Mouse (Mus musculus) myocyte (in vitro differentiated cells): ENCODE measurements around the gene Bnip3.

Source experiments
- CEBPB ChIP-seq: IDR thresholded peaks from 2 replicates; pipeline ENCODE4 v1.6.1; 2011; ENCODE audit warnings: mild to moderate bottlenecking, moderate library complexity; ENCODE audit not compliant: poor library complexity, insufficient read depth, severe bottlenecking
- E2F4 ChIP-seq: IDR thresholded peaks from one replicate; pipeline ENCODE4 v1.6.1; 2011; ENCODE audit warnings: mild to moderate bottlenecking, control low read depth, moderate library complexity; ENCODE audit not compliant: insufficient read depth
- MAX ChIP-seq: IDR thresholded peaks from one replicate; pipeline ENCODE4 v1.6.1; 2011; ENCODE audit warnings: low read depth, mild to moderate bottlenecking, control low read depth
- MYOD1 ChIP-seq, 3 experiments: IDR thresholded peaks; one replicate each; pipeline ENCODE4 v1.6.1; 2011; ENCODE audit warnings: control low read depth in 2 of 3, low read depth in 2 of 3, mild to moderate bottlenecking in 2 of 3, moderate library complexity in 1 of 3; ENCODE audit not compliant: insufficient read length in 2 of 3, control insufficient read depth in 1 of 3
- MYOG ChIP-seq, 3 experiments: IDR thresholded peaks; one replicate each; pipeline ENCODE4 v1.6.1; 2011; ENCODE audit warnings: control low read depth in 2 of 3, low read depth in 2 of 3, mild to moderate bottlenecking in 2 of 3; ENCODE audit not compliant: insufficient read length in 2 of 3, control insufficient read depth in 1 of 3, insufficient read depth in 1 of 3
- POLR2A ChIP-seq: IDR thresholded peaks from one replicate; pipeline ENCODE4 v1.6.1; 2011; ENCODE audit warnings: low read depth, mild to moderate bottlenecking, control low read depth, moderate library complexity; ENCODE audit not compliant: insufficient read length
- POLR2AphosphoS2 ChIP-seq: IDR thresholded peaks from one replicate; pipeline ENCODE4 v1.6.1; 2011; ENCODE audit warnings: low read depth, control low read depth; ENCODE audit not compliant: insufficient read length
- REST ChIP-seq: IDR thresholded peaks from one replicate; pipeline ENCODE4 v1.6.1; 2011; ENCODE audit warnings: mild to moderate bottlenecking, control low read depth, moderate library complexity; ENCODE audit not compliant: insufficient read depth, insufficient read length
- SRF ChIP-seq: IDR thresholded peaks from one replicate; pipeline ENCODE4 v1.6.1; 2011; ENCODE audit warnings: low read depth; ENCODE audit not compliant: control insufficient read depth, insufficient read length
- TCF12 ChIP-seq: IDR thresholded peaks from one replicate; pipeline ENCODE4 v1.6.1; 2011; ENCODE audit warnings: mild to moderate bottlenecking, control low read depth; ENCODE audit not compliant: poor library complexity, insufficient read depth, severe bottlenecking
- TCF3 ChIP-seq: IDR thresholded peaks from one replicate; pipeline ENCODE4 v1.6.1; 2011; ENCODE audit warnings: low read depth, control low read depth; ENCODE audit not compliant: insufficient read length
- USF1 ChIP-seq: IDR thresholded peaks from one replicate; pipeline ENCODE4 v1.6.1; 2011; ENCODE audit warnings: low read depth, mild to moderate bottlenecking, control low read depth, moderate library complexity

- TF ChIP-seq MYOD1 (IDR thresholded peaks at IDR 0.05; ENCODE audit: control insufficient read depth in 1 of 3, insufficient read length in 2 of 3, low read depth in 2 of 3): no peak
- no peak for TF ChIP-seq POLR2A
- no peak for TF ChIP-seq CEBPB
- no peak for TF ChIP-seq TCF12
- TF ChIP-seq E2F4: no peak
- no peak for TF ChIP-seq USF1
- TF ChIP-seq REST: no peak
- TF ChIP-seq MAX: no peak
- TF ChIP-seq MYOG (IDR thresholded peaks at IDR 0.05; ENCODE audit: control insufficient read depth in 1 of 3, insufficient read depth in 1 of 3, insufficient read length in 2 of 3, low read depth in 2 of 3): no peak
- TF ChIP-seq POLR2AphosphoS2: no peak
- TF ChIP-seq SRF: no peak
- TF ChIP-seq TCF3: no peak
Measured at GRCm38 (mm10) chr7:138938991-138939390, 29.7 kb upstream of the Bnip3 start.
